Mouse (Mus musculus): ENCODE measurements around the gene Speer4e. TPM values are rescaled to one million over a fixed set of nuclear protein-coding genes. Genes with fewer than 3 reads are reported as not detected.
"Not testable (repeated sequence)": the region's sequence is repeated elsewhere in the genome, so short reads cannot be mapped to it uniquely, and the experiment has no call there.

Gene Speer4e
- not detected in 2 replicates for polyA plus RNA-seq (2015; fragmentation: Nextera tagmentation; extraction: Ambion mirVana)

- not testable (repeated sequence) for H3K27ac ChIP-seq; ATAC-seq (replicated peaks; ENCODE audit: insufficient number of reproducible peaks, insufficient read depth, low FRiP score, low read depth); H3K9ac ChIP-seq; H3K4me2 ChIP-seq; H3K36me3 ChIP-seq; H3K27me3 ChIP-seq; H3K9me3 ChIP-seq (replicated peaks); H3K4me1 ChIP-seq (replicated peaks); H3K4me3 ChIP-seq
- WGBS, result 45% methylated on average over 1 of the region's 1 CpGs
Measured at GRCm38 (mm10) chr5:14938329-14938728, at the start of gene Speer4e. Gene Speer4e (minus strand): TSS chr5:14938429.

GRCm38 (mm10) chr5:14986649-14987387 is 48.6 kb upstream of the Speer4e start:
- not testable (repeated sequence) for H3K4me2 ChIP-seq; H3K36me3 ChIP-seq; H3K9ac ChIP-seq; H3K27ac ChIP-seq; H3K4me3 ChIP-seq; H3K4me1 ChIP-seq (replicated peaks); H3K27me3 ChIP-seq; H3K9me3 ChIP-seq (replicated peaks)
- peak; percentile 62 for ATAC-seq (replicated peaks; ENCODE audit: insufficient number of reproducible peaks, insufficient read depth, low FRiP score, low read depth)
- 28% methylated on average over 6 of the region's 6 CpGs for WGBS

- H3K9me3 ChIP-seq (replicated peaks); H3K27me3 ChIP-seq; H3K4me1 ChIP-seq (replicated peaks); H3K9ac ChIP-seq; H3K27ac ChIP-seq; H3K4me2 ChIP-seq; H3K4me3 ChIP-seq; H3K36me3 ChIP-seq; ATAC-seq (replicated peaks; ENCODE audit: insufficient number of reproducible peaks, insufficient read depth, low FRiP score, low read depth): not testable (repeated sequence)
- 31% methylated on average over 1 of the region's 1 CpGs for WGBS
Measured at GRCm38 (mm10) chr5:14978835-14979234, 40.6 kb upstream of the Speer4e start, which contains the start of gene Gm10354. Gene Gm10354 (minus strand): TSS chr5:14978935.

- not testable (repeated sequence) for H3K27ac ChIP-seq; H3K36me3 ChIP-seq; ATAC-seq (replicated peaks; ENCODE audit: insufficient number of reproducible peaks, insufficient read depth, low FRiP score, low read depth); H3K9ac ChIP-seq; H3K4me2 ChIP-seq; H3K9me3 ChIP-seq (replicated peaks); H3K4me1 ChIP-seq (replicated peaks); H3K27me3 ChIP-seq; H3K4me3 ChIP-seq
- WGBS, result 64% methylated on average over 4 of the region's 4 CpGs
Measured at GRCm38 (mm10) chr5:14977368-14977767, 39.1 kb upstream of the Speer4e start.

GRCm38 (mm10) chr5:14975294-14975693 is 37.1 kb upstream of the Speer4e start:
- H3K4me2 ChIP-seq; H3K27ac ChIP-seq; ATAC-seq (replicated peaks; ENCODE audit: insufficient number of reproducible peaks, insufficient read depth, low FRiP score, low read depth); H3K4me3 ChIP-seq; H3K9me3 ChIP-seq (replicated peaks); H3K9ac ChIP-seq; H3K36me3 ChIP-seq; H3K4me1 ChIP-seq (replicated peaks); H3K27me3 ChIP-seq: not testable (repeated sequence)
- 50% methylated on average over 3 of the region's 4 CpGs for WGBS

GRCm38 (mm10) chr5:14972841-14973240 is 34.6 kb upstream of the Speer4e start:
- H3K4me3 ChIP-seq; H3K27me3 ChIP-seq; ATAC-seq (replicated peaks; ENCODE audit: insufficient number of reproducible peaks, insufficient read depth, low FRiP score, low read depth); H3K9me3 ChIP-seq (replicated peaks); H3K9ac ChIP-seq; H3K27ac ChIP-seq; H3K4me2 ChIP-seq; H3K4me1 ChIP-seq (replicated peaks); H3K36me3 ChIP-seq: not testable (repeated sequence)
- 66% methylated on average over 3 of the region's 3 CpGs for WGBS

GRCm38 (mm10) chr5:14963821-14964220 is 25.6 kb upstream of the Speer4e start:
- not testable (repeated sequence) for H3K36me3 ChIP-seq; H3K27ac ChIP-seq; H3K4me3 ChIP-seq; ATAC-seq (replicated peaks; ENCODE audit: insufficient number of reproducible peaks, insufficient read depth, low FRiP score, low read depth); H3K9me3 ChIP-seq (replicated peaks); H3K4me2 ChIP-seq; H3K9ac ChIP-seq; H3K4me1 ChIP-seq (replicated peaks); H3K27me3 ChIP-seq
- WGBS, result 77% methylated on average over 13 of the region's 13 CpGs

GRCm38 (mm10) chr5:14961502-14961901 is 23.3 kb upstream of the Speer4e start:
- not testable (repeated sequence) for H3K4me1 ChIP-seq (replicated peaks); H3K36me3 ChIP-seq; H3K4me2 ChIP-seq; H3K27ac ChIP-seq; H3K9me3 ChIP-seq (replicated peaks); H3K27me3 ChIP-seq; H3K4me3 ChIP-seq; H3K9ac ChIP-seq
- ATAC-seq (replicated peaks; ENCODE audit: insufficient number of reproducible peaks, insufficient read depth, low FRiP score, low read depth), result 0 out of 2 replicates have a peak, but pooled peaks have one; percentile 64
- 67% methylated on average over 4 of the region's 4 CpGs for WGBS

- H3K4me1 ChIP-seq (replicated peaks); H3K27me3 ChIP-seq; H3K9ac ChIP-seq; H3K27ac ChIP-seq; H3K36me3 ChIP-seq; H3K4me2 ChIP-seq; H3K4me3 ChIP-seq: not testable (repeated sequence)
- peak; percentile 67; the same call in 1 of the 2 replicates for ATAC-seq (replicated peaks; ENCODE audit: insufficient number of reproducible peaks, insufficient read depth, low FRiP score, low read depth)
- H3K9me3 ChIP-seq (replicated peaks), result peaks cover 15% of the 10 kb centered on the region
- WGBS, result 83% methylated on average over 1 of the region's 1 CpGs
Measured at GRCm38 (mm10) chr5:14955928-14956706, 17.9 kb upstream of the Speer4e start.

GRCm38 (mm10) chr5:14953587-14953986 is 15.4 kb upstream of the Speer4e start:
- peaks cover 15% of the 10 kb centered on the region for H3K9me3 ChIP-seq (replicated peaks)
- not testable (repeated sequence) for H3K4me2 ChIP-seq; ATAC-seq (replicated peaks; ENCODE audit: insufficient number of reproducible peaks, insufficient read depth, low FRiP score, low read depth); H3K4me3 ChIP-seq; H3K36me3 ChIP-seq; H3K4me1 ChIP-seq (replicated peaks); H3K9ac ChIP-seq; H3K27me3 ChIP-seq; H3K27ac ChIP-seq

- 65% methylated on average over 3 of the region's 3 CpGs for WGBS
- H3K4me3 ChIP-seq; H3K27me3 ChIP-seq; H3K36me3 ChIP-seq; ATAC-seq (replicated peaks; ENCODE audit: insufficient number of reproducible peaks, insufficient read depth, low FRiP score, low read depth); H3K4me2 ChIP-seq; H3K4me1 ChIP-seq (replicated peaks); H3K9ac ChIP-seq; H3K27ac ChIP-seq: not testable (repeated sequence)
- peaks cover 19% of the 10 kb centered on the region for H3K9me3 ChIP-seq (replicated peaks)
Measured at GRCm38 (mm10) chr5:14952749-14953148, 14.5 kb upstream of the Speer4e start.

GRCm38 (mm10) chr5:14951822-14952221 is 13.6 kb upstream of the Speer4e start:
- not testable (repeated sequence) for H3K4me2 ChIP-seq; H3K9ac ChIP-seq; H3K27ac ChIP-seq; H3K27me3 ChIP-seq; H3K36me3 ChIP-seq; H3K4me3 ChIP-seq; H3K4me1 ChIP-seq (replicated peaks)
- H3K9me3 ChIP-seq (replicated peaks), result peaks cover 20% of the 10 kb centered on the region
- ATAC-seq (replicated peaks; ENCODE audit: insufficient number of reproducible peaks, insufficient read depth, low FRiP score, low read depth), result peak; percentile 31; the same call in 1 of the 2 replicates
- WGBS, result 61% methylated on average over 7 of the region's 7 CpGs
